Mouse (Mus musculus) cerebellum, adult 2 months (tissue): ENCODE results near the gene Lrrc63.

ENCODE experiments used
- CTCF ChIP-seq: fragments of 200-500 bp; IDR thresholded peaks from 2 replicates; pipeline ENCODE4 v1.5.1; 2011; ENCODE audit warnings: low read depth, mild to moderate bottlenecking, control low read depth, low read length, moderate library complexity, borderline replicate concordance; ENCODE audit not compliant: insufficient read depth
- POLR2A ChIP-seq: fragments of 200-500 bp; IDR thresholded peaks from 2 replicates; pipeline ENCODE4 v1.6.1; 2011; ENCODE audit warnings: low read length, control low read depth, borderline replicate concordance; ENCODE audit not compliant: insufficient read depth

DNA sequence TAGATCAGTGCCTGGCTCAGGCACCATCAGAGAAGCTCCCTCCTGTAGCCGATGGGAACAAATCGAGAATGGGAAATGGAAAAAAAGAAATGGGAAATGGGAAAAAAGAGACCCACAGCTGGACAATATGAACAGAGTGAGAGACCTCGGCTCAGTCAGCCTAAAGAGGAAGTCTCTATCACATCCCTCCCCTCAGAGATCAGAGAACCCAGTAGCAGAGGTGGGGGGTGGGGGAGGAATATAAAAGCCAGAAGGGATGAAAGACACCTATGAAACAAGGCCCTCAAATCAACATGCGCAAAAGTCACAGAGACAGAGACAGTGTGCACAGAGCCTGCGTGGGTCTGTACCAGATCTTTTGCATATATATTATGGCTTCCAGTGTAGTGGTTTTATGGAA lies 27.7 kb downstream of the Lrrc63 start:
- TF ChIP-seq CTCF, result no peak
- no peak for TF ChIP-seq POLR2A
